ENCODE assay signal across 16 mouse cellular contexts in genomic region chr17:34690458-34690857, GRCm38 (mm10). TPM values are rescaled to one million over a fixed set of nuclear protein-coding genes. Genes with fewer than 3 reads are reported as not detected.
DNase-seq lines count a peak whose midpoint lies in the region; ATAC-seq and TF ChIP-seq lines count a peak whose summit lies in the region.
"Had no signal": no experiment of that assay in that cellular context is flagged by ENCODE, and none has a peak within 500 bp of the region (broad histone marks: within the 10 kb centered on the region; RNA-seq: fewer than 3 reads in every experiment).

No protein-coding gene starts in this region.

- no peaks in the 10 kb centered on the region for H3K4me1 ChIP-seq in heart, embryonic 11.5 days (ENCODE audit: control insufficient read depth, insufficient read depth, low read length)
- H3K4me1 ChIP-seq: midbrain, embryonic 15.5 days; neural tube, embryonic 13.5 days had no signal

- no peak for TF ChIP-seq CTCF in left cerebral cortex, adult 2 months (IDR thresholded peaks at IDR 0.05)

- H3K4me3 ChIP-seq in heart, embryonic 11.5 days (ENCODE audit: low read depth, low read length), result no peak overlapping the region
- no peak overlapping the region for H3K4me3 ChIP-seq in left cerebral cortex, adult 2 months
- H3K4me3 ChIP-seq: embryonic facial prominence, embryonic 10.5 days; limb, embryonic 10.5 days; midbrain, embryonic 15.5 days; neural tube, embryonic 13.5 days had no signal

- no peaks in the 10 kb centered on the region for H3K27me3 ChIP-seq in heart, embryonic 11.5 days (ENCODE audit: control insufficient read depth, insufficient read depth, low read length)
- H3K27me3 ChIP-seq: midbrain, embryonic 15.5 days; neural tube, embryonic 13.5 days had no signal

- H3K9me3 ChIP-seq in heart, embryonic 11.5 days (replicated peaks; ENCODE audit: control insufficient read depth, low read length), result no peaks in the 10 kb centered on the region
- H3K9me3 ChIP-seq: embryonic facial prominence, embryonic 10.5 days; limb, embryonic 10.5 days; midbrain, embryonic 15.5 days; neural tube, embryonic 13.5 days had no signal

- ATAC-seq in heart, embryonic 11.5 days (replicated peaks; ENCODE audit: insufficient number of reproducible peaks, low FRiP score, low TSS enrichment), result no peak
- ATAC-seq in megakaryocyte, adult 5-6 weeks (ENCODE audit: poor library complexity, severe bottlenecking), result no peak
- ATAC-seq: hindbrain, postnatal 0 days; liver, postnatal 0 days; midbrain, embryonic 15.5 days had no signal

- no peak overlapping the region for H3K9ac ChIP-seq in heart, embryonic 11.5 days (ENCODE audit: low read depth, low read length)
- H3K9ac ChIP-seq: liver, postnatal 0 days; midbrain, embryonic 15.5 days; neural tube, embryonic 13.5 days had no signal

- DNase-seq in heart, adult 11 months, result peak; percentile 99
- peak; percentile 38 to 78 for DNase-seq in urinary bladder, postnatal 36 days (ENCODE audit: low spot score in 2 of 2)
- DNase-seq in urinary bladder, postnatal 10 days (ENCODE audit: low spot score), result no peak
- peak; percentile 54 to 57 for DNase-seq in kidney, postnatal 36 days
- no peak for DNase-seq in spleen, postnatal 4 days (ENCODE audit: low spot score in 2 of 2)
- no peak for DNase-seq in left cerebral cortex, adult 2 months (ENCODE audit: extremely low spot score in 1 of 2, low spot score in 2 of 2)
- DNase-seq: cerebellum, adult 9-11 months; liver, postnatal 0 days; right cerebral cortex, postnatal 14 days had no signal

- no peak overlapping the region for H3K4me2 ChIP-seq in heart, embryonic 11.5 days
- H3K4me2 ChIP-seq: midbrain, embryonic 15.5 days; neural tube, embryonic 13.5 days had no signal

- H3K36me3 ChIP-seq in heart, embryonic 11.5 days (ENCODE audit: control insufficient read depth, insufficient read depth, low read length), result no peaks in the 10 kb centered on the region
- H3K36me3 ChIP-seq: embryonic facial prominence, embryonic 10.5 days; limb, embryonic 10.5 days; midbrain, embryonic 15.5 days; neural tube, embryonic 13.5 days had no signal

- 50% methylated on average over 4 of the region's 4 CpGs for WGBS in heart, embryonic 11.5 days (ENCODE audit: insufficient replicate concordance)

- H3K27ac ChIP-seq in heart, embryonic 11.5 days (ENCODE audit: low read depth, low read length), result no peak overlapping the region
- no peak overlapping the region for H3K27ac ChIP-seq in left cerebral cortex, adult 2 months
- H3K27ac ChIP-seq: embryonic facial prominence, embryonic 10.5 days; hindbrain, postnatal 0 days; limb, embryonic 10.5 days; midbrain, embryonic 15.5 days; neural tube, embryonic 13.5 days had no signal

- intact Hi-C loops in left cerebral cortex, adult 2 months (cut with DNase I), result no loop called here

RNA-seq across cellular contexts. Expression of gene Tnxb, which starts 20.1 kb away (rescaled TPM):
- polyA plus RNA-seq in heart, embryonic 11.5 days (2014; fragmentation: Nextera tagmentation; extraction: Ambion mirVana), result 0.24 and 0.27 TPM in 2 replicates
- 1 to 10 TPM; 1.5 to 2.4 TPM for total RNA-seq in left cerebral cortex, adult 2 months (2021)
- 0.02 and 0.04 TPM in 2 replicates for total RNA-seq in megakaryocyte, adult 5-6 weeks (2015)
- total RNA-seq in megakaryocyte, adult 5-6 weeks (2017), result under 0.01 and 0.08 TPM in 2 replicates
- polyA plus RNA-seq: embryonic facial prominence, embryonic 10.5 days; limb, embryonic 10.5 days had no signal

RNA-seq across cellular contexts. Expression of gene Atf6b, which starts 43.5 kb away (rescaled TPM):
- 41.0 and 49.8 TPM in 2 replicates for polyA plus RNA-seq in heart, embryonic 11.5 days (2014; fragmentation: Nextera tagmentation; extraction: Ambion mirVana)
- total RNA-seq in left cerebral cortex, adult 2 months (2021), result 10 to 100 TPM; 64.3 to 66.4 TPM
- 31.9 and 32.4 TPM in 2 replicates for total RNA-seq in megakaryocyte, adult 5-6 weeks (2015)
- 25.4 and 32.2 TPM in 2 replicates for total RNA-seq in megakaryocyte, adult 5-6 weeks (2017)

RNA-seq across cellular contexts. Expression of gene Fkbpl, which starts 45.9 kb away (rescaled TPM):
- polyA plus RNA-seq in heart, embryonic 11.5 days (2014; fragmentation: Nextera tagmentation; extraction: Ambion mirVana), result 10.9 and 11.4 TPM in 2 replicates
- 10 to 100 TPM; 10.9 to 16.9 TPM for total RNA-seq in left cerebral cortex, adult 2 months (2021)
- total RNA-seq in megakaryocyte, adult 5-6 weeks (2015), result 4.0 and 4.2 TPM in 2 replicates
- total RNA-seq in megakaryocyte, adult 5-6 weeks (2017), result 40.5 and 41.6 TPM in 2 replicates

RNA-seq across cellular contexts. Expression of gene C4b, which starts 53.2 kb away (rescaled TPM):
- not detected in 2 replicates for polyA plus RNA-seq in heart, embryonic 11.5 days (2014; fragmentation: Nextera tagmentation; extraction: Ambion mirVana)
- 10 to 100 TPM; 10.8 to 11.2 TPM for total RNA-seq in left cerebral cortex, adult 2 months (2021)
- total RNA-seq in megakaryocyte, adult 5-6 weeks (2015), result 0.52 and 1.7 TPM in 2 replicates
- total RNA-seq in megakaryocyte, adult 5-6 weeks (2017), result 0.37 TPM in 1 of 2 replicates, not detected in the other
- polyA plus RNA-seq: embryonic facial prominence, embryonic 10.5 days; limb, embryonic 10.5 days; neural tube, embryonic 13.5 days had no signal

Comparison
In these comparisons a context has a peak if more than half of its experiments do, and no peak if none do; other contexts are left out.
1. DNase-seq: peak in heart, adult 11 months (single experiment), urinary bladder, postnatal 36 days (2 of 2) and kidney, postnatal 36 days (2 of 2); none in urinary bladder, postnatal 10 days (single experiment), spleen, postnatal 4 days (0 of 2) and left cerebral cortex, adult 2 months (0 of 2).